Mouse (Mus musculus): ENCODE data around the gene Vav2. TPM values are rescaled to one million over a fixed set of nuclear protein-coding genes. Genes with fewer than 3 reads are reported as not detected.

Gene Vav2
- not detected in 2 replicates for polyA plus RNA-seq (2012; ENCODE audit: insufficient read depth, insufficient read length, low replicate concordance, missing spikeins)

- 2% methylated on average over 58 of the region's 58 CpGs for WGBS
- Histone ChIP-seq H3K4me3 (ENCODE audit: insufficient read depth, low read depth, low read length) (peak within 1 kb of the TSS; percentile 77), H3K27ac (ENCODE audit: insufficient read depth, low read depth, low read length) (peak within 1 kb of the TSS; percentile 39), H3K4me1 (ENCODE audit: control insufficient read depth, insufficient read depth, low read length) (peaks cover 52% of the 10 kb centered on the region)
- TF ChIP-seq CTCF (IDR thresholded peaks at IDR 0.05; ENCODE audit: insufficient read depth, low read depth, low read length) (no peak), POLR2A (IDR thresholded peaks at IDR 0.05; ENCODE audit: insufficient read depth, low read depth, low read length) (peak; percentile 33; the same call in 1 of the 2 replicates)
Measured at GRCm38 (mm10) chr2:27426855-27427457, at the start of gene Vav2. TSS of gene Vav2 (minus strand) at chr2:27427033.

DNA sequence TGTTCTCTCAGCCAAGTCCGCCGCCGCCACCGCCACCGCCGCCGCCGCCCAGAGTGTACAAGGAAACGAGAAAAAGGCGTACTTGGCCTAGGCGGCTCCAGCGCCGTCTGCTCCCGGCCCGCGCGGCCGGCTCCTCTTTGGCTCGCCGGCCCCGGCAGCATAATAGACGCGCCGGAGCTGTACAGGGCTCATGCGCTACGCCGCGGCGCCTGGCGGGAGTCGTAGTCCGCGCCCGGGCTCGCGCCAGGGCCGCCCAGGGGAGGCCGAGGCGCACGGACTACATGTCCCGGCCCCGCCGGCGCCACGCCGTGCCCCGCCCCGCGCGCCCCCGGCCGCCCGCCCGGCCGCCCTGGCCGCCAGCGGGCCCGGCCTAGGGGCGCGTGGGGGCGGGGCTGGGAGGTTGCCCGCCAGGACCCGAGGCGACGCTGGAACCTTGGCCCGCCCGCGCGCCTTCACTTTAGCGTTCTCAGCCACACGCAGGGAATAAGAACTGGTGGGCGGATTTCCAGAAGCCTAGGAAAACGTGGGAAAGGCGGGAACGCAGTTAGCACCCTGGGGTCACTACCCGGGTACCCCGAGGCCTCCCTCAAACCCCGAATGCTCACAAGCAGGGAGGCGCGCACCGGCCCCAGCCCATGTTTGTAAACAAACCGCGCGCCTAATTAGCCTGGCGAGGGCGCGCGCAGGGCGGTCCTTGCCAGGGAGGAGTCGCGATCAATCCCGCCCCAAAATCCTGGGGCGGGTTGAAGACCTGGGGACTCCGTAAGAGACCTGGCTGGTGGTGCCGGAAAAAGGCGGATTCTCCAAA lies 48.9 kb upstream of the Vav2 start:
- H3K4me3 ChIP-seq (ENCODE audit: insufficient read depth, low read depth, low read length) = peak overlapping the region; percentile 77
- H3K27ac ChIP-seq (ENCODE audit: insufficient read depth, low read depth, low read length) = peak overlapping the region; percentile 81
- peaks cover 38% of the 10 kb centered on the region for H3K4me1 ChIP-seq (ENCODE audit: control insufficient read depth, insufficient read depth, low read length)
- TF ChIP-seq POLR2A (IDR thresholded peaks at IDR 0.05; ENCODE audit: insufficient read depth, low read depth, low read length) (peak; percentile 92), CTCF (IDR thresholded peaks at IDR 0.05; ENCODE audit: insufficient read depth, low read depth, low read length) (no peak)
- WGBS = under 1% methylated on average over 86 of the region's 96 CpGs

GRCm38 (mm10) chr2:27474621-27475484 lies 48.0 kb upstream of the Vav2 start:
- under 1% methylated on average over 84 of the region's 84 CpGs for WGBS
- peaks cover 43% of the 10 kb centered on the region for H3K4me1 ChIP-seq (ENCODE audit: control insufficient read depth, insufficient read depth, low read length)
- TF ChIP-seq POLR2A (IDR thresholded peaks at IDR 0.05; ENCODE audit: insufficient read depth, low read depth, low read length) = no peak
- TF ChIP-seq CTCF (IDR thresholded peaks at IDR 0.05; ENCODE audit: insufficient read depth, low read depth, low read length) = no peak
- H3K27ac ChIP-seq (ENCODE audit: insufficient read depth, low read depth, low read length) = peak overlapping the region; percentile 23; the same call in 1 of the 2 replicates
- peak overlapping the region; percentile 77 for H3K4me3 ChIP-seq (ENCODE audit: insufficient read depth, low read depth, low read length)

DNA sequence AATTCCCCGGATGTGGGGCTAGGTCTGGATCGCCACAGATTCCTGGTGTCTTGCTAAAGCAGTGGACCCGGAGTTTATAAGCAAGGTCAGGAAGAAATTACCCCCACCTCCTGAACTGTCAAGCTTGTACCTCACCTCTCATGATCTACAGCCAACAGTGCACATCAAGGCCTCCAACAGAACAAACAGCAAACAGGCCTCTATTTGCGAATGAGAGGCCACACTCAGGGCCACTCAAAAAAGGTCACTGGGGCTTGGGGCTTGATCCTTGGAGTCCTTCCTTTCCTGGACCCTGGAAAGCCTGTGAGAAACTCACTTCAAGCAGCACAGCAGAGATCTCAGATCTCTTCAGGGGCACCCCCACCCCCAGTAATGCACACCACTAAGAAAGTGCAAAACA lies 47.1 kb upstream of the Vav2 start:
- WGBS = 15% methylated on average over 4 of the region's 4 CpGs
- peak overlapping the region; percentile 19; the same call in 1 of the 2 replicates for H3K4me3 ChIP-seq (ENCODE audit: insufficient read depth, low read depth, low read length)
- peaks cover 50% of the 10 kb centered on the region for H3K4me1 ChIP-seq (ENCODE audit: control insufficient read depth, insufficient read depth, low read length)
- TF ChIP-seq POLR2A (IDR thresholded peaks at IDR 0.05; ENCODE audit: insufficient read depth, low read depth, low read length) (no peak), CTCF (IDR thresholded peaks at IDR 0.05; ENCODE audit: insufficient read depth, low read depth, low read length) (no peak)
- H3K27ac ChIP-seq (ENCODE audit: insufficient read depth, low read depth, low read length) = no peak overlapping the region

DNA sequence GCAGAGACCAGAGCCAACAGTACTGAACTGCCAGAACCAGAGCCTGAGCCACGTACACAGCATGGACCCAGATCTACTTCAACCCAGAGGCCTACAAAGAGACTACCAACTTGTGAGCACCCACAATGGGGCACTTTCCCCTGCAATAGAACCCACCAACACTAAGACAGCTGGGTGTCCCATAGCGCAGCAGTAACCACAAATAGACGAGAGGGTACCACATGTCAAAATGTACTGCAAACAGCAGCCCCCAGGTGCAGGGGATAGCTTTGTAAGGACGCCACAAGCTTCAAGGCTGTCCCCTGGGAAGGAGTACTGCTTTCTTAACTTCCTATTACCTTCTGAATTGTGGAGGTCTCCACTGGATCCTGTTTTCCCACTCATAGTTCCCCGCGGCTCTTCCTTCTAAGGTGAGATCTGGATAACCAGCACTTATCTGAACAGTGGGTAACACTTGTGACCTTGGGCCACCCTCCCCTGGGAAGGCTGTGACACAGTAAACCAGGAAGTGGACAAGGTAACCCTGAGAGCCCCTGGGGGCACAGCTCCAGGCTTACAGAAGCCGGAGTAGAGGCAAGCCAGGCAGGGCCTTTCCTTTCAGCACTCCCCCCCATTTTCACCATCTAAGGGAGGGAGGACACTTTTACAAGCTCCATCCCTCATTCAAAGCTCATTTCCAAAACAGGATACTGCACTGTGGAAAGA lies 46.4 kb upstream of the Vav2 start:
- Histone ChIP-seq H3K27ac (ENCODE audit: insufficient read depth, low read depth, low read length) (no peak overlapping the region), H3K4me1 (ENCODE audit: control insufficient read depth, insufficient read depth, low read length) (peaks cover 54% of the 10 kb centered on the region), H3K4me3 (ENCODE audit: insufficient read depth, low read depth, low read length) (no peak overlapping the region)
- no peak for TF ChIP-seq POLR2A (IDR thresholded peaks at IDR 0.05; ENCODE audit: insufficient read depth, low read depth, low read length)
- no peak for TF ChIP-seq CTCF (IDR thresholded peaks at IDR 0.05; ENCODE audit: insufficient read depth, low read depth, low read length)
- 61% methylated on average over 7 of the region's 7 CpGs for WGBS

GRCm38 (mm10) chr2:27471170-27471584 lies 44.3 kb upstream of the Vav2 start:
- TF ChIP-seq CTCF (IDR thresholded peaks at IDR 0.05; ENCODE audit: insufficient read depth, low read depth, low read length) (no peak), POLR2A (IDR thresholded peaks at IDR 0.05; ENCODE audit: insufficient read depth, low read depth, low read length) (no peak)
- Histone ChIP-seq H3K4me3 (ENCODE audit: insufficient read depth, low read depth, low read length) (no peak overlapping the region), H3K27ac (ENCODE audit: insufficient read depth, low read depth, low read length) (no peak overlapping the region), H3K4me1 (ENCODE audit: control insufficient read depth, insufficient read depth, low read length) (peaks cover 60% of the 10 kb centered on the region)

GRCm38 (mm10) chr2:27470535-27470934 lies 43.7 kb upstream of the Vav2 start:
- TF ChIP-seq POLR2A (IDR thresholded peaks at IDR 0.05; ENCODE audit: insufficient read depth, low read depth, low read length) (no peak), CTCF (IDR thresholded peaks at IDR 0.05; ENCODE audit: insufficient read depth, low read depth, low read length) (no peak)
- WGBS = 92% methylated on average over 2 of the region's 2 CpGs
- Histone ChIP-seq H3K27ac (ENCODE audit: insufficient read depth, low read depth, low read length) (no peak overlapping the region), H3K4me1 (ENCODE audit: control insufficient read depth, insufficient read depth, low read length) (peaks cover 62% of the 10 kb centered on the region), H3K4me3 (ENCODE audit: insufficient read depth, low read depth, low read length) (no peak overlapping the region)

DNA sequence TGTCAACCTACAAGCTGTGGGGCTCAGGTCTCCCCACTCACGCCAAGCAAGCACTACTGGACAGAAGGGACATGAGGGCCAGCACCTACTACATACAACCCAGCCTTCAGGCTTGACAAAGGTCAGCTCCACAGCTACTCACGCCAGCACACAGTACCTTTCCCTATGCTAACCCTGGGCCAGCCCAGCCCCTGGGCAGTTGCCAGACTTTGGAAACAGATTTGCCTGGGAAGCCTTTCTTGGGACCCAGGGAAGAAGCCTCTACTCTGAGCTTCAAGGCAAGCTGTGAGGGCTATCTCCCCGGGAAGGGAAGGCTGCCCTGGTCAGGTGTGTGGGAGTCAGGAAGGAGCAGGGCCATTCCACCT lies 43.1 kb upstream of the Vav2 start:
- no peak overlapping the region for H3K27ac ChIP-seq (ENCODE audit: insufficient read depth, low read depth, low read length)
- H3K4me3 ChIP-seq (ENCODE audit: insufficient read depth, low read depth, low read length) = no peak overlapping the region
- H3K4me1 ChIP-seq (ENCODE audit: control insufficient read depth, insufficient read depth, low read length) = peaks cover 62% of the 10 kb centered on the region
- TF ChIP-seq POLR2A (IDR thresholded peaks at IDR 0.05; ENCODE audit: insufficient read depth, low read depth, low read length) (no peak), CTCF (IDR thresholded peaks at IDR 0.05; ENCODE audit: insufficient read depth, low read depth, low read length) (no peak)
- WGBS = 64% methylated on average over 3 of the region's 3 CpGs
